Mouse (Mus musculus) MEL (cell line): ENCODE measurements around the gene Btg2. TPM values are rescaled to one million over a fixed set of nuclear protein-coding genes. Genes with fewer than 3 reads are reported as not detected.

Experiments used
- DNase-seq: peaks from one replicate; pipeline ENCODE4 v3.0.0; 2011; ENCODE audit warnings: low read depth, low spot score
- H3K27ac ChIP-seq: 2 replicates; pipeline ENCODE4 v1.5.1; 2012; ENCODE audit warnings: low read depth, mild to moderate bottlenecking, control low read depth, low read length, moderate library complexity; ENCODE audit not compliant: control insufficient read depth
- H3K27me3 ChIP-seq, 2 experiments: fragments of 150-350 bp in 1 of 2; sonication (generic) in 1 of 2; 2 replicates each; pipeline ENCODE4 v1.6.1; 2012; ENCODE audit warnings: low read length in 2 of 2, mild to moderate bottlenecking in 2 of 2, improper control_type of control experiment in 1 of 2, moderate library complexity in 1 of 2; ENCODE audit not compliant: insufficient read depth in 2 of 2, control insufficient read depth in 1 of 2
- H3K36me3 ChIP-seq, 2 experiments: 2 replicates each; pipeline ENCODE4 v1.6.1; 2012 to 2014; ENCODE audit warnings: low read length in 2 of 2, improper control_type of control experiment in 1 of 2, inconsistent platforms in 1 of 2, mild to moderate bottlenecking in 1 of 2; ENCODE audit not compliant: insufficient read depth in 2 of 2, control insufficient read depth in 1 of 2
- H3K4me1 ChIP-seq, 2 experiments: fragments of 150-350 bp in 1 of 2; sonication (generic) in 1 of 2; 2 replicates each; pipeline ENCODE4 v1.6.1; 2012; ENCODE audit warnings: low read length in 2 of 2, improper control_type of control experiment in 1 of 2, mild to moderate bottlenecking in 1 of 2; ENCODE audit not compliant: insufficient read depth in 2 of 2, control insufficient read depth in 1 of 2
- H3K4me3 ChIP-seq, 2 experiments: fragments of 150-350 bp in 1 of 2; sonication (generic) in 1 of 2; 2 replicates each; pipeline ENCODE4 v1.5.1; 2012; ENCODE audit warnings: low read depth in 2 of 2, low read length in 2 of 2, mild to moderate bottlenecking in 2 of 2, moderate library complexity in 2 of 2, control low read depth in 1 of 2, improper control_type of control experiment in 1 of 2; ENCODE audit not compliant: control insufficient read depth in 1 of 2, insufficient read depth in 1 of 2
- H3K79me2 ChIP-seq: 2 replicates; pipeline ENCODE4 v1.6.1; 2012; ENCODE audit warnings: mild to moderate bottlenecking, low read length, moderate library complexity; ENCODE audit not compliant: control insufficient read depth, poor library complexity, insufficient read depth
- H3K9ac ChIP-seq: 2 replicates; pipeline ENCODE4 v1.6.1; 2012; ENCODE audit warnings: low read depth, mild to moderate bottlenecking, control low read depth, low read length, moderate library complexity; ENCODE audit not compliant: control insufficient read depth, poor library complexity, severe bottlenecking
- H3K9me3 ChIP-seq: fragments of 150-350 bp; sonication (generic); replicated peaks from 2 replicates; pipeline ENCODE4 v1.6.1; 2012; ENCODE audit warnings: mild to moderate bottlenecking, low read length, improper control_type of control experiment, moderate library complexity; ENCODE audit not compliant: insufficient read depth
- BHLHE40 ChIP-seq: IDR thresholded peaks from 2 replicates; pipeline ENCODE4 v1.6.1; 2012; ENCODE audit warnings: low read depth, mild to moderate bottlenecking, inconsistent platforms, low read length, improper control_type of control experiment, borderline replicate concordance
- CTCF ChIP-seq, 3 experiments: IDR thresholded peaks in 2 of 3; conservative IDR thresholded peaks in 1 of 3; 2 replicates each; pipeline ENCODE4 v1.5.1; 2011 to 2012; ENCODE audit warnings: low read length in 3 of 3, low read depth in 2 of 3, mild to moderate bottlenecking in 2 of 3, improper control_type of control experiment in 1 of 3, inconsistent platforms in 1 of 3, mixed read lengths in 1 of 3, moderate library complexity in 1 of 3; ENCODE audit not compliant: control insufficient read depth in 1 of 3, insufficient read depth in 1 of 3, poor library complexity in 1 of 3, severe bottlenecking in 1 of 3
- EP300 ChIP-seq, 2 experiments: IDR thresholded peaks; 2 replicates each; pipeline ENCODE4 v1.6.1; 2011; ENCODE audit warnings: improper control_type of control experiment in 2 of 2, low read length in 2 of 2, low read depth in 1 of 2, mild to moderate bottlenecking in 1 of 2
- HCFC1 ChIP-seq: IDR thresholded peaks from 2 replicates; pipeline ENCODE4 v1.6.1; 2012; ENCODE audit warnings: low read depth, mild to moderate bottlenecking, inconsistent platforms, low read length, improper control_type of control experiment, moderate library complexity
- JUND ChIP-seq: IDR thresholded peaks from 2 replicates; pipeline ENCODE4 v1.6.1; 2011; ENCODE audit warnings: low read depth, mild to moderate bottlenecking, improper control_type of control experiment, low read length
- MAFK ChIP-seq: IDR thresholded peaks from 2 replicates; pipeline ENCODE4 v1.6.1; 2011; ENCODE audit warnings: low read depth, mild to moderate bottlenecking, low read length, improper control_type of control experiment, borderline replicate concordance
- MAZ ChIP-seq: IDR thresholded peaks from 2 replicates; pipeline ENCODE4 v1.6.1; 2012; ENCODE audit warnings: low read depth, mild to moderate bottlenecking, inconsistent platforms, low read length, improper control_type of control experiment
- NELFE ChIP-seq: IDR thresholded peaks from 2 replicates; pipeline ENCODE4 v1.6.1; 2011; ENCODE audit warnings: low read depth, low read length, improper control_type of control experiment
- POLR2AphosphoS2 ChIP-seq: IDR thresholded peaks from 2 replicates; pipeline ENCODE4 v1.6.1; 2011; ENCODE audit warnings: low read length, improper control_type of control experiment
- POLR2AphosphoS5 ChIP-seq: IDR thresholded peaks from 2 replicates; pipeline ENCODE4 v1.6.1; 2012; ENCODE audit warnings: low read depth, borderline replicate concordance, mild to moderate bottlenecking, inconsistent platforms, low read length, moderate library complexity, mixed read lengths
- RAD21 ChIP-seq: IDR thresholded peaks from 2 replicates; pipeline ENCODE4 v1.6.1; 2011; ENCODE audit warnings: mild to moderate bottlenecking, low read depth, low read length, improper control_type of control experiment
- SIN3A ChIP-seq: IDR thresholded peaks from 2 replicates; pipeline ENCODE4 v1.6.1; 2012; ENCODE audit warnings: low read length, improper control_type of control experiment, inconsistent platforms
- SMC3 ChIP-seq: IDR thresholded peaks from 2 replicates; pipeline ENCODE4 v1.6.1; 2011; ENCODE audit warnings: low read depth, low read length, improper control_type of control experiment
- TBP ChIP-seq: IDR thresholded peaks from 2 replicates; pipeline ENCODE4 v1.8.0; 2011; ENCODE audit warnings: low read depth, low read length, improper control_type of control experiment
- UBTF ChIP-seq: IDR thresholded peaks from 2 replicates; pipeline ENCODE4 v1.6.1; 2012; ENCODE audit warnings: low read depth, mild to moderate bottlenecking, inconsistent platforms, low read length, improper control_type of control experiment, moderate library complexity, borderline replicate concordance; ENCODE audit not compliant: insufficient read depth
- USF2 ChIP-seq, 2 experiments: IDR thresholded peaks; 2 replicates each; pipeline ENCODE4 v1.6.1; 2011 to 2012; ENCODE audit warnings: improper control_type of control experiment in 2 of 2, low read length in 2 of 2, borderline replicate concordance in 1 of 2, inconsistent platforms in 1 of 2, low read depth in 1 of 2, mild to moderate bottlenecking in 1 of 2; ENCODE audit not compliant: insufficient read depth in 1 of 2
- ZC3H11A ChIP-seq: IDR thresholded peaks from 2 replicates; pipeline ENCODE4 v1.6.1; 2012; ENCODE audit warnings: low read depth, mild to moderate bottlenecking, inconsistent platforms, low read length, improper control_type of control experiment
- ZKSCAN1 ChIP-seq: IDR thresholded peaks from 2 replicates; pipeline ENCODE4 v1.6.1; 2012; ENCODE audit warnings: low read depth, mild to moderate bottlenecking, inconsistent platforms, low read length, improper control_type of control experiment, moderate library complexity
- ZMIZ1 ChIP-seq: IDR thresholded peaks from 2 replicates; pipeline ENCODE4 v1.6.1; 2012; ENCODE audit warnings: low read depth, mild to moderate bottlenecking, inconsistent platforms, low read length, improper control_type of control experiment, moderate library complexity
- polyA plus RNA-seq, 2 experiments: library from polyadenylated mRNA; stranded (reverse) in 1 of 2; unstranded in 1 of 2; fragments of >175 nt in 1 of 2; fragments of >200 nt in 1 of 2; gene quantifications; 2 replicates each; pipeline versions ENCODE4 v1.2.1 to v1.2.4; 2012; ENCODE audit warnings: low replicate concordance in 2 of 2, low read depth in 1 of 2; ENCODE audit not compliant: insufficient read length in 2 of 2, insufficient read depth in 1 of 2, missing spikeins in 1 of 2
- total RNA-seq: library from RNA; depleted of rRNA; stranded (reverse); fragments of 300-350 nt; gene quantifications from 2 replicates; pipeline ENCODE4 v1.2.3, GENCODE M21; 2012

The Btg2 gene
- total and polyA plus RNA-seq, 3 experiments: 2.1 to 3.6 TPM; not detected in 1

DNA sequence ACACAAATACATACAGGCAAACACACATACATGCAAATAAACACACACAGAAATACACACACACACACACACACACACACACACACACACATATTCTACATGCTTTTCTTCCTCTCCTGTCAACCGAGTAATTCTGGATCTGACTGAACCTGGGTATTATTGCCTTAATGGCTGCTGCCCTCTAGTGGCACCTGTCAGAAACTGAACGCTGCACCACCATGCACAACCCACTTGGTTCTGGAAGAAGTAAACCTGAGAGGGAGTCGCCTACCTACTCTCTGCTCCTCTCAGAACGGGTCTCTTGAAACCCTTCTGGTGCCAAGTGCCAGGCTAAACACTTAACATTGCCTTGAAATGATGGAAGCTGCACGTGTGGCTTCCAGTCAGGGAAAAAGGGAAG, 30.2 kb downstream of the Btg2 start:
- H3K9me3 ChIP-seq: no peaks in the 10 kb centered on the region
- H3K36me3 ChIP-seq: no peaks in the 10 kb centered on the region
- no peak overlapping the region for H3K4me3 ChIP-seq
- no peak overlapping the region for H3K27ac ChIP-seq
- H3K9ac ChIP-seq: no peak overlapping the region
- peaks cover 0 to 7% of the 10 kb centered on the region in 2 experiments; a peak in 2 of 4 replicates for H3K27me3 ChIP-seq
- H3K4me1 ChIP-seq: no peaks in the 10 kb centered on the region
- 0 out of 2 replicates have a peak, but pooled peaks have one; percentile 27 for TF ChIP-seq HCFC1
- peak; percentile 93 for TF ChIP-seq SMC3
- TF ChIP-seq ZC3H11A: peak; percentile 91
- TF ChIP-seq ZKSCAN1: no peak
- TF ChIP-seq RAD21: peak; percentile 95
- TF ChIP-seq CTCF (IDR thresholded peaks at IDR 0.05 in 2 of 3, conservative IDR thresholded peaks at IDR 0.05 in 1 of 3; ENCODE audit: control insufficient read depth in 1 of 3, insufficient read depth in 1 of 3, low read depth in 2 of 3, low read length in 3 of 3, poor library complexity in 1 of 3, severe bottlenecking in 1 of 3): peak; percentile 85 to 96 (median 90)
- peak; percentile 83 for DNase-seq
- no peaks in the 10 kb centered on the region for H3K79me2 ChIP-seq

DNA sequence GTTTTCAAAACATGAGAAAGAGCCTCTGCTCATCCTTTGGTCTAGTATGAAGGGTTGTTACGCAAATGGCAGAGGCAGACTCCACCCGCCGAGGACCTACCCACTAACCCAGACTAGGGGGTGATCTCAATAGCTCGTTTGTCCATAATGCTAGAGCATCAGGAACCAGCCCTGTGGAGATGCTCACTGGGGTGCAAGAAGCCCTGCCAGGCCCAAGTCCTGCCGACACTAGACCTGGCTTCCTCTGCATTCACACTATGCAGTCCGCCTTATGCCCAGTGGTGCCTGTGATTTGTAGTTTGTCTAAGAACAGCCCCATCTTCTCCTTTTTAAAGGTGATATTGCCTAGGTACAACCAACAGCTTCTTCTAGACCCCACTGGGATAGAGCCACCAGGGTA, 31.5 kb downstream of the Btg2 start:
- H3K79me2 ChIP-seq: no peaks in the 10 kb centered on the region
- H3K27ac ChIP-seq: no peak overlapping the region
- no peak overlapping the region for H3K9ac ChIP-seq
- no peak overlapping the region for H3K4me3 ChIP-seq
- DNase-seq: no peak
- H3K36me3 ChIP-seq: no peaks in the 10 kb centered on the region
- no peaks in the 10 kb centered on the region for H3K4me1 ChIP-seq
- no peaks in the 10 kb centered on the region for H3K9me3 ChIP-seq
- TF ChIP-seq TBP: no peak
- no peak for TF ChIP-seq ZC3H11A
- TF ChIP-seq BHLHE40: no peak
- TF ChIP-seq POLR2AphosphoS2: no peak
- TF ChIP-seq EP300 (IDR thresholded peaks at IDR 0.05; ENCODE audit: low read depth in 1 of 2, low read length in 2 of 2): no peak
- no peak for TF ChIP-seq CTCF (IDR thresholded peaks at IDR 0.05 in 2 of 3, conservative IDR thresholded peaks at IDR 0.05 in 1 of 3; ENCODE audit: control insufficient read depth in 1 of 3, insufficient read depth in 1 of 3, low read depth in 2 of 3, low read length in 3 of 3, poor library complexity in 1 of 3, severe bottlenecking in 1 of 3)
- no peak for TF ChIP-seq JUND
- no peak for TF ChIP-seq SIN3A
- no peak for TF ChIP-seq SMC3
- no peak for TF ChIP-seq POLR2AphosphoS5
- no peak for TF ChIP-seq UBTF
- TF ChIP-seq ZMIZ1: no peak
- TF ChIP-seq, all 39 proteins: peak for 0
- H3K27me3 ChIP-seq: peaks cover 3 to 7% of the 10 kb centered on the region in 2 experiments; a peak in 3 of 4 replicates

DNA sequence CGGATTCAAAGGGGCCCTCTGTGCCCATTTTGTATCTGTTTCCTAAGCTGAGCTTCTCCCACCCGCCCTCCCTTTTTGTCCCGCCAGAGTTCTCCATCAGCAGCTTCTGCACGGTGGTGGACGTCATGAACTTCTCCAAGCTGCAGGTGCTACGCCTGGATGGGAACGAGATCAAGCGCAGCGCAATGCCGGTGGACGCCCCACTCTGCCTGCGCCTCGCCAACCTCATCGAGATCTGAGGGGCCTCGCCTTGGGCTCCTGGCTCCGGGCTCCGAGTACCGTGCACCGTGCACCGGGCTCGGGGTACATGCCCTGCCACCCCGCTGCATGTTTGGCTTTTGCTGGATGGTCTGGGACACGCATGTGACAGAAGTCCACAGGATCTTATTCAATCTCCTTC, 32.5 kb downstream of the Btg2 start:
- H3K36me3 ChIP-seq: no peaks in the 10 kb centered on the region
- no peaks in the 10 kb centered on the region for H3K9me3 ChIP-seq
- H3K4me1 ChIP-seq: no peaks in the 10 kb centered on the region
- no peaks in the 10 kb centered on the region for H3K79me2 ChIP-seq
- no peak overlapping the region for H3K27ac ChIP-seq
- H3K4me3 ChIP-seq: no peak overlapping the region
- DNase-seq: no peak
- TF ChIP-seq MAZ: no peak
- no peak for TF ChIP-seq USF2 (IDR thresholded peaks at IDR 0.05; ENCODE audit: borderline replicate concordance in 1 of 2, insufficient read depth in 1 of 2, low read depth in 1 of 2, low read length in 2 of 2)
- TF ChIP-seq NELFE: no peak
- no peak for TF ChIP-seq MAFK
- peaks cover 4 to 7% of the 10 kb centered on the region in 2 experiments; a peak in 3 of 4 replicates for H3K27me3 ChIP-seq
- no peak overlapping the region for H3K9ac ChIP-seq
